Mouse (Mus musculus) small intestine, adult 2 months (tissue): ENCODE results near the gene Osbpl2. TPM values are rescaled to one million over a fixed set of nuclear protein-coding genes. Genes with fewer than 3 reads are reported as not detected.

Source experiments
- H3K27ac ChIP-seq: fragments of 200-500 bp; 2 replicates; pipeline ENCODE4 v1.5.1; 2012; ENCODE audit warnings: low read depth, low read length, control low read depth, inconsistent platforms; ENCODE audit not compliant: insufficient read depth
- H3K27me3 ChIP-seq: fragments of 200-500 bp; 2 replicates; pipeline ENCODE4 v1.6.1; 2012; ENCODE audit warnings: mild to moderate bottlenecking, moderate library complexity, low read length, inconsistent platforms; ENCODE audit not compliant: control insufficient read depth, insufficient read depth
- H3K36me3 ChIP-seq: fragments of 200-500 bp; 2 replicates; pipeline ENCODE4 v1.6.1; 2012; ENCODE audit warnings: mild to moderate bottlenecking, low read length, control low read depth, inconsistent platforms; ENCODE audit not compliant: control insufficient read depth, insufficient read depth
- H3K4me1 ChIP-seq: fragments of 200-500 bp; 2 replicates; pipeline ENCODE4 v1.6.1; 2012; ENCODE audit warnings: low read length, inconsistent platforms, mixed read lengths; ENCODE audit not compliant: control insufficient read depth, insufficient read depth, insufficient read length
- H3K4me3 ChIP-seq: fragments of 200-500 bp; 2 replicates; pipeline ENCODE4 v1.5.1; 2012; ENCODE audit warnings: low read depth, mild to moderate bottlenecking, control low read depth, inconsistent platforms, low read length, moderate library complexity
- CTCF ChIP-seq: fragments of 200-500 bp; IDR thresholded peaks from 2 replicates; pipeline ENCODE4 v1.5.1; 2012; ENCODE audit warnings: low read depth, mild to moderate bottlenecking, control low read depth, inconsistent platforms, low read length, moderate library complexity, mixed read lengths; ENCODE audit not compliant: insufficient replicate concordance, insufficient read length; ENCODE audit errors: extremely low read depth
- POLR2A ChIP-seq: fragments of 200-500 bp; IDR thresholded peaks from 2 replicates; pipeline ENCODE4 v1.6.1; 2012; ENCODE audit warnings: low read depth, mild to moderate bottlenecking, control low read depth, inconsistent platforms, low read length, moderate library complexity
- WGBS: fragments of 180-500 bp; shearing (Covaris S2); methylation state at CpG from one replicate; pipeline ENCODE4 v1.1.7; 2018; 5-methylcytosine and 5-hydroxymethylcytosine counted together
- polyA plus RNA-seq: library from polyadenylated mRNA; depleted of rRNA; stranded (reverse); fragments of >200 nt; gene quantifications from 2 replicates; pipeline ENCODE4 v1.2.3, GENCODE M21; 2012; rRNA removed

The Osbpl2 gene
- polyA plus RNA-seq = 14.1 and 18.1 TPM in 2 replicates

DNA sequence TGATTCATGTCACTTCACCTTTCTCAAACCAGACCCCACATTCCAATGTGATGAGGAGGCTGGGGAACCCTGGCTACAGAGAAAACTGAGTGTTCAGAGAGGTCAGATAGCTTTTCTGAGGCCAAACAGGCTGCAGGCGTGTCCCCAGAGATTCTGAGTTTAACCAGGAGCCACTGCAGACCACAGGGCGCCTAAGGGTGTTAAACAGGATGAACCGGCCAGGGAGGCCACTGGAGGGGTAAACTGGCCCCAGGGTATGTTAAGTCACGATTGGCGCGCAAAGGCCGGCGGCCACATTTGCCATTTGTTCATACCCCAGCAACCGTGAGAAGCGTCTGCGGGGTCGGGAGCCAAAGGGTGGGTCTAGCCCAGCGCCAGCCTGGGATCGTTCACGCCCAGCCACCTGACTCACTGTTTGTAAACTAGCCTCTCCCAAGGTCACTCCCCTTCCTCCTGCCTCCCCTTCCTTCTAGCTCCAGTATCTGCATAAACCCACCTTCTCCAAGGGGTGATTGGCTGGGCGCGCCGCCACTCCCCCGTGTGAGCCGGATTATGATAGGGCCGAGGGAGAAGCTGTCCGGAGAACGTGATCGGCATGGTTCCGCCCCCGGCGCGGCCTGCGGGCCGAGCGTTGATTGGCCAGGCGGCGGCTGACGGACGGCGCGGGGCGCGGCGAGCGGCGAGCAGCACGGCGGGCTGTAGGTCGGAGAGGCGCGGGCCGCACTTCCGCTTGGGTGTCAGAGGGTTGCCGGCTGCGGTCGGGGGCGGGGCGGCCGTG lies at the start of gene Osbpl2:
TSS of gene Osbpl2 (plus strand) at position 646 of the 778 bp plus-strand sequence.
- peak within 1 kb of the TSS; percentile 89 for H3K4me3 ChIP-seq
- H3K27me3 ChIP-seq = no peaks in the 10 kb centered on the region
- under 1% methylated on average over 55 of the region's 55 CpGs for WGBS
- H3K27ac ChIP-seq = peak within 1 kb of the TSS; percentile 44
- H3K36me3 ChIP-seq = no peaks in the 10 kb centered on the region
- H3K4me1 ChIP-seq = peaks cover 27% of the 10 kb centered on the region
- TF ChIP-seq CTCF = no peak
- peak; percentile 57; the same call in 1 of the 2 replicates for TF ChIP-seq POLR2A

- Histone ChIP-seq H3K4me3 (peak overlapping the region; percentile 82), H3K27me3 (no peaks in the 10 kb centered on the region), H3K4me1 (peaks cover 4% of the 10 kb centered on the region), H3K27ac (peak overlapping the region; percentile 65), H3K36me3 (0 out of 2 replicates have a peak, but pooled peaks cover 3% of the 10 kb centered on the region)
- TF ChIP-seq CTCF (no peak), POLR2A (no peak)
- 27% methylated on average over 20 of the region's 20 CpGs for WGBS
These were observed 49.2 kb upstream of the Osbpl2 start for GRCm38 (mm10) chr2:180069770-180070480.

DNA sequence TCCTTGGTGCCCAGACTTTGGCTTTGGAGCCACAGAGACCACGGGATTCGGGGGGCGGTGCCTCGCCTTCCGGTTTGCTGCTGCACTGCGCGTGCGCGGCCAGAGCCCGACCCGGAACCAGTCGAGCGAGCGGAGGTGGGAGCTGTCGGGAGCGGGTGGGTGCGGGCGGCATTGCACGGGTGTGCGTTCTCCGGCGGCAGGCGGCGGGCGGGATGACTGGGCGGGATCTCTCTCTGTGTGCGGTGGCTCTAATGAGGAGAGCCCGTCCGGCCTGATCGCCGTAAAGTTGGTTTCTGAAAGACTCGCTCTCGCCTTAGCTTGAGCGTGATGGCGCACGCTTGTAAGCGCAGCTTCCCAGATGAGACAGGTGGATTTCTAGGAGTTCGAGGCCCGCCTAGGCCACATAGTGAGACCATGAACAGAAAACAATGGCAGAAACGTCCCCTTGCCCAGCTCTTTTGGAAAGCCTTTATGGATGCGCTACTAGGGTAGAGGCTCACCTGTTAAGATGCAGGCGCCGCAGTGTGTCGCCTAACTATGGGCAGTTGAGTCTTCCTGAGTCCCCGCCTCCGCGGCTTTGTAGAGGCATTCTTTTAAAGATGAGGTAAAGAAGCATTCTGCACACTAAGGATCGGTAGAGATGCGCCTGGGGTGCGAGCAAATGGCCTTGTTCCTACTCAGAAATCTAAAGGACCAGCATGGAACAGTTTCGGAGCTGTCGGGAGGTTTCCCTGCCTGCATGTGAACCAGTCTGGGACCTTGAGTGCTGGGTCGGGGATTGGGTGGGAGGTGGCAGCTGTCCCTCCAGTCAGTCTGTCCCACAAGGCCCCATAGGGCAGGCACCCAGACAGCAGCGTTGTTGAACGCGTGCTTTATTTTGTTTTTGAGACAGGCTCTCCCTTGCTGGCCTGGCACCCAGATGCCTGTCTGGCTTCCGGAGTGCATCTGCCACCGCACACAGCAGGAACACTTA lies 48.3 kb upstream of the Osbpl2 start, which contains the start of gene Mtg2:
TSS of gene Mtg2 (plus strand) at position 108 of the 973 bp plus-strand sequence.
- H3K4me3 ChIP-seq = peak within 1 kb of the TSS; percentile 82
- WGBS = 4% methylated on average over 58 of the region's 58 CpGs
- peak within 1 kb of the TSS; percentile 65 for H3K27ac ChIP-seq
- 0 out of 2 replicates have a peak, but pooled peaks cover 3% of the 10 kb centered on the region for H3K36me3 ChIP-seq
- H3K4me1 ChIP-seq = peaks cover 4% of the 10 kb centered on the region
- no peaks in the 10 kb centered on the region for H3K27me3 ChIP-seq
- TF ChIP-seq POLR2A (peak; percentile 66; the same call in 1 of the 2 replicates), CTCF (no peak)

GRCm38 (mm10) chr2:180071671-180072070 lies 47.4 kb upstream of the Osbpl2 start:
- no peak for TF ChIP-seq POLR2A
- TF ChIP-seq CTCF = no peak
- WGBS = 76% methylated on average over 2 of the region's 2 CpGs
- 0 out of 2 replicates have a peak, but pooled peaks cover 3% of the 10 kb centered on the region for H3K36me3 ChIP-seq
- no peak overlapping the region for H3K27ac ChIP-seq
- no peaks in the 10 kb centered on the region for H3K27me3 ChIP-seq
- peaks cover 4% of the 10 kb centered on the region for H3K4me1 ChIP-seq
- H3K4me3 ChIP-seq = no peak overlapping the region

- no peak overlapping the region for H3K27ac ChIP-seq
- no peaks in the 10 kb centered on the region for H3K27me3 ChIP-seq
- H3K36me3 ChIP-seq = 0 out of 2 replicates have a peak, but pooled peaks cover 3% of the 10 kb centered on the region
- WGBS = 79% methylated on average over 7 of the region's 7 CpGs
- no peak overlapping the region for H3K4me3 ChIP-seq
- TF ChIP-seq POLR2A (no peak), CTCF (no peak)
- H3K4me1 ChIP-seq = peaks cover 4% of the 10 kb centered on the region
These were observed 46.2 kb upstream of the Osbpl2 start for GRCm38 (mm10) chr2:180072886-180073285.

GRCm38 (mm10) chr2:180077622-180078021 lies 41.5 kb upstream of the Osbpl2 start:
- Histone ChIP-seq H3K27ac (no peak overlapping the region), H3K4me1 (no peaks in the 10 kb centered on the region; the same call in 1 of the 2 replicates), H3K4me3 (no peak overlapping the region), H3K27me3 (no peaks in the 10 kb centered on the region), H3K36me3 (peaks cover 6% of the 10 kb centered on the region; the same call in 1 of the 2 replicates)
- 80% methylated on average over 3 of the region's 3 CpGs for WGBS
- TF ChIP-seq POLR2A (no peak), CTCF (no peak)
